Mouse (Mus musculus) kidney, postnatal 10 days (tissue): ENCODE data around the gene Ikzf2.

Source experiments
- DNase-seq: peaks from one replicate; pipeline ENCODE4 v3.0.0; 2021; ENCODE audit warnings: mixed read lengths

Gene Ikzf2

DNA sequence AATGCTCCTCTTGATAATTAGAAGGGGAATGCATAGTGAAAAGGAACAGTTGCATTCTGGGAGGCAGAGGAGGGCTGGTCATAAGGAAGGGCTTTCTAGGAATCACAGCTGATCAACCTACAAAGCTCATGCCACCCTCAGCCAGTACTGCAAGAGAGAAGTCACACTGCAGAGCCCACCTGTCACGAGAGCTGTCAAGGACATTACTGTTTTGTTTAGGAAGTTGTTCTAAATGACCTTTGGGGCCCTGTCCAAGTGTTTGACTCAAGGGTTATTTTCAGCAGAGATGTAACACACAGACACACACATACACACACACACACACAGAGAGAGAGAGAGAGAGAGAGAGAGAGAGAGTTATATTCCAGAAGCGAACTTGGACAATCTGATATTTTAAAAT lies 27.3 kb downstream of the Ikzf2 start:
- DNase-seq, result no peak

DNA sequence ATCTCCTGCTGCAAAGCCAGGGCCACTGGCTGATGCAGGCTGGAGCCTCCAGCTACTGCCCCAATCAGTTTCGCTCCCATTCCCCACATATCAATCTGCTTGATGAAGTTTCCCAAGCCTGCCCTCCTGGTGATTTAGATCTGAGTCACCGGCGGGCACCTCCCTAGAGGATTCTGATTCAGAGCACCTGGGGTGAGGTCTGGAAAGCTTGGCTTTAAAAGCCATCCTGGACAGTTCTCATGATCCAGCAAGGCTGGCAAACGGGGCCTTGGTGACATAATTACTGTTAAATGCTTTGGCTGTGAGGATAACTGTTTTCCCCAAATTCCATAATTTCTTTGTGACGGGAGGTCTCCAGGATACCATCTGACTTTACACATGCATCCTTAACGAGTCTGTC lies 29.0 kb downstream of the Ikzf2 start:
- no peak for DNase-seq

DNA sequence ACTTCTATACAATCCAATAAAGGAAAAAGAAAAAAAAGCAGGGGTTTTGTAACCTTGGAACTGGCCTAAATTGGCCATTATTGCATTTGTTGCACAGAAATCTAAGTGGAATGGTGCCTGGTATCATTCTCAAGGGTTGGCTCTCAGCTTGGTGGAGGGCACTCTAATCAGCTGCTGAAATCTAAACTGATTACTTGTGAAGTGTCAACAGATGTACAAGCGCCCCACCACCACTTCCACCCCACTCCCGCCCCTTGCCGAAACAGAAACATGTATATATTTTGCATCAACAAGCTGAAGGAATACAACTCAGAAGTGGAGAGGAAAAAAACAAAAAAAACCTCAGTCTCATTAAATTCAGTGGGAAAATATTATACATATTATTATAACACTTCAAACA lies 29.6 kb downstream of the Ikzf2 start:
- DNase-seq, result no peak

DNA sequence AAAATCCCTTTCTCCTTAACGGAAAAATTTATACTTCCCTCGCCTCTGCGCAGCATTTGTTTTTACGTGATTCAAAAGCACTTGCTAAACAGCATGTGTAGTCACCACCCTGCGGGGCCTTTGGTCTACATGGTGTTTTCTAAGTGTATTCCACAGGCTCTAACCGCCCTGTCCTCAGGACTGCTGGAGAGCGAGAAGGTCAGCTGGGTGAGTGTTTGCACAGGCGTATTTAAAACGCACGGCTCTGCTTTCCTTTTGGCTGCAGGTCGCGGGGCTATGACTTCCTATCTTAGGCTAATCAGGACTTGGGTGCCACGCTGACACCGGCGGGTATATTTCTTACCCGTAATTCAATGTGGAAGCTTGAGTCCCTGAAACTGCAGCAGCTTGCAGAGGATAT lies 30.1 kb downstream of the Ikzf2 start:
- DNase-seq, result no peak

DNA sequence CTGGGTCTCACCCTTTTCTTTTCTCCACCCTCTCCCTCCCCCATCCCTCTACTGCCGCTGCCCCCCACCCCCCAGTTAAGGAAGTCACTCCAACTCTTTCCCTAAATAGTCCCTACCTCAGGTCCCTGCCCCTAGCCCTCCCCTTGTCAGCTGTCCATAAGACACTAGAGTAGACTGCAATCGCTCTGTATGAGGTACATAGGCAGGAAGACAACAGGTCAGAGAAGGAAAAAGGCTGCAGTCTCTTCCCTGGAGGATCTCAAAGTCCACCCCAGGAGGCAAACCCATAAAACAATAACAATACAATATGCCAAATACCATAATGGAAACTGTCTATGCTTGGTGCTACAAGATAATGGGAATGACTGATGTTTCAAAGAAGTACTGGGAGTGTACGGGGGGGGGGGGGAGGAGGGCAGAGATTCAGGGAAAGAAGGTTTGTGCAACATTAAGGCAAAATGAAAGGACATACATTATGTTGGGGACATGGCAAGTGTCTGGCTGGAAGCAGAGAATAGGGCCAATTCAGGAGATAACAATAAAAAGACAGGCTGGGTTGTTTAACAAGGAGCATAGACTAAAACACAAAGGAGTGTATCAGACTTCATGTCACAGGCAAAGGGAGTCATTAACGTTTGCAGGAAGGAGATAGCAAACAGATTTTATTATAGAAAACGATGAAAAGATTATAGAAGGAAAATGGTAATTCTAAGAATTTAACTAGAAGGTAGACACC lies 30.8 kb downstream of the Ikzf2 start:
- DNase-seq, result no peak

DNA sequence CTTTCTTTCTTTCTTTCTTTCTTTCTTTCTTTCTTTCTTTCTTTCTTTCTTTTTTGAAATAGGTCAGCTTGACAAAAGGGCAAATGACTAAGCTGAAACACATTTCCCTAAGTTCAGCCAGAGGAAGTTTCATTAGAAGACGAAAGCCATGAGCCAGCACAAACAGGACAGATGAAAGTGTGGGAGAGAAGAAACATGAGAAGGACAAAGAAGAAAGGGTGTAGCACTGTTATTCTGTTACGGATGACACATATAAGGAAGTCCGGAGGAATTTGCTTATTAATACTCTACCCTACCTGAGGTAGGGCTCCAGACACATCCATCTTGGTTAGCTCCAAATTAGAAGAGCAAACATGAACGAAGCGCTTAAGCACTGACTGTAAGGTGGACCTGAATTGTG lies 31.7 kb downstream of the Ikzf2 start:
- DNase-seq, result no peak

DNA sequence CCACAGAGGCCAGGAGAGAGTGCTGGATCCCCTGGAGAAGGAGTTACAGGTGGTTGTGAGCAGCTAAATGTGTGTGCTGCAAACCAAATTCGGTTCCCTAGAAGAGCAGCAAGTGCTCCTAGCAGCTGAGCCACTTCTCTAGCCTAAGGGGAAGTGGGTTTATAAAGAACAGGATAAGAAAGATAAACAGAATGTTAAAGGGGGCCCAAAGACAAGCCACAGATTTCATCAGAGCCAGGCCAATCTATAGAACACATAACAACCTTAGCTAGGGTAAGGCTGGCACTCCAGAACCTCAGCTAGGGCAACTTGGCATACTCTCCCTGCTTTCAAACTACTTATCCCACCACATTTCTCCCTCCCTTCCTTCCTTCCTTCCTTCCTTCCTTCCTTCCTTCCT lies 32.1 kb downstream of the Ikzf2 start:
- DNase-seq, result no peak

DNA sequence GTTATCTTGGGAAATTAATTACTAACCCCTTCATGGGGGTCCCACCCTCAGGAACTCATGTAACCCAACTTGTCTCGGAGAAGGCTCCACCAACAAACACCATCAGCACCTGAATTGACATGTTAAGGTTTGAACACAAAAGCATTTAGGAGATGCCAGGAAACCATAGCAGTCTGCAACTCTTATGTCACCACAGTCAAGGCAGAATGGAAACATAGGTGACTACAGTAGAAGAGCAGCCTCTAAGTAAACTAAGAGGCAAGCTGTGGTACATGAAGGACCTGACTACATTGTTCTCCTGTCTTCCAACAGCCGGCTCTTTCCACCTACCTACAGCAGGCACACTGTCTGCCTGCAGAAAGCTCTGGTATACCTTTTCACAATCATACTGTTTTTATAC lies 33.6 kb downstream of the Ikzf2 start:
- DNase-seq, result no peak

DNA sequence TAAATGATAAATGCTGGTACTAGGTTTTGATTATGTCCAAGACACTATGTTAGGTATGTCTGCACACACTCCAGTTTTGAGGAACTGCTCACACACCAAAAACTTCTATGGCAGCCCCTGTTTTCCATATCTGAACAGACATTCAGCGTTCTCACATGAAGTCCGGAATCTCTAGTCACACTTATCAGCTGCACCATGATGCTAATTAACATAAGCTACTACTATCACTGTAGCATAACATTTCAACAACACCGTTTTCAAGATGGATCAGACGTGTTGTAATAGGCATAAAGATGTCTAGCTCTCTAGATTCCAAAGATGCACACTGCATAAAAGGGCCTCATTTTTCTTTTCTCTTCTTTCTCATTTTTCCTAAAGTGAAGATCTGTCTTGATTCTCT lies 43.9 kb downstream of the Ikzf2 start:
- DNase-seq, result no peak

DNA sequence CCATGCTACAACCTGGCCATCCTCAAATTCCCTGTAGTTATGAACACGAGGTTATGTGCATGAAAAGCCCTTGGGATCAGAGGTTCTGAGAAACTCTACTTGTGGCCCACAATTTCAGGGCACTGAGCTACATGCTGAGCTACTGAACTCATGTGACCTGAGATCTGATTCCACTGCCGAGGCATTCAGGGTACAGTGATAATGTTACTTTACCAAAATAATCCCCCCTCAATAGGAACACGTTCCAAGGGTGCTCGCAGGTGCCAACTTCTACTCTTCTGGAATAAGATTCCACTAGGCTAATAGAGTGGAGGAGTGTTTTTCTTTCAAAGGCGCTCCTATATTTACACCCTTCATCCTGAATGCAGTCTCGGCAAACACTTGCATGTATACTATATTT lies 45.1 kb downstream of the Ikzf2 start:
- no peak for DNase-seq

DNA sequence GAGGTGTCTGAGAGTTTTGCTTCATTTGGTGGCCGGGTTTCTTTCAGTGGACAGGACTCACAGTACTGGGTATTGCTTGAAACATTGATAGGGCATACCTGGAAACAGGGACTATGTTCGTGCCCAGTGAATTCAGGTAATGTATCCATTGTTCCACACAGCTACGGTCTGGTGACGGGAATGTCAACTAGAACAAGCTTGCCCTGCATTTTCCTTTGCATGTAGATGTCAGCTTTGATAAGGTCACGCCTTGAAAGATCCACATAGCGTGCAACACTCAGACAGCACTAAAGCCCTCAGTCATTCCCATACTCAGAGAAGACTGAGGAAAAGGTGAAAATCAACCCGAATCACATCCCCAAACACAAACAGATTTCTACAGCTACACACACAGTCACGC lies 48.7 kb downstream of the Ikzf2 start:
- no peak for DNase-seq

DNA sequence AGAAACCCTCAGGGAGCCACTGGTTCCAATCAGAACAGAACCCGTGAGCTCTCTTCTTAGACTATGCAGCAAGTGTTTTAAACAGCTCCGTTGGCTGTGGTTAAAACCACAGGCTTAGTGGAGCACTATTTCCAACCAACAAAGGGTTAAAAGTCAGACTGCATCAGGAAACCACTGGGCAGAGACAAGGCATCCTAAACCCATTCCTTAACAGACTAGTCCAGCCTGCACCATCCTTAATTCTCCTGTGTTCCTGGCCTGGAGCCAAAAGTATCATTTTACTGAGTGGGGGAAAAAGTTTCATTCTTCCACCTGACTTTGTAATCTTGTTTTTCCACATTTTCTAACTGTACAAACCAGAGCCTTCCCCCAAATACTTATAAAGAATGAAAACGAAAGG lies 49.1 kb downstream of the Ikzf2 start:
- no peak for DNase-seq

DNA sequence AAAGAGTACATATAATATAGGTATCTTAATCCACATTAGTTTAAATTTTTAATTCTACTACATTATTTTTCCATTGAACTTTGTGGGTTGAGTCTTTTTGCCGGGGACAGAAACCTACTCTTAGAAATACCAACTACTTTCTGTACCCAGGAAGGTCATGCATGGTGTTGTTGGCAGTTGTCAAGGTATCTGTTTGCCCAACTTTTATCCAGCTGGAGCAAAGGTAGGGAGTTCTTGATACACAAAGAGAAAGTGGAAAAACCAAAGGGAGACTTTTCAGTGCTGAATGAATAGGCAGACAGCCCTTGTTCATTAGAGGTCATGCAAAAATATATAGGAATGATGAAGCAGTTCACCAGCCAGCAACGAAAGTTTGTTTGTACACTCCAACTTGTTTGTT lies 52.8 kb downstream of the Ikzf2 start:
- no peak for DNase-seq

DNA sequence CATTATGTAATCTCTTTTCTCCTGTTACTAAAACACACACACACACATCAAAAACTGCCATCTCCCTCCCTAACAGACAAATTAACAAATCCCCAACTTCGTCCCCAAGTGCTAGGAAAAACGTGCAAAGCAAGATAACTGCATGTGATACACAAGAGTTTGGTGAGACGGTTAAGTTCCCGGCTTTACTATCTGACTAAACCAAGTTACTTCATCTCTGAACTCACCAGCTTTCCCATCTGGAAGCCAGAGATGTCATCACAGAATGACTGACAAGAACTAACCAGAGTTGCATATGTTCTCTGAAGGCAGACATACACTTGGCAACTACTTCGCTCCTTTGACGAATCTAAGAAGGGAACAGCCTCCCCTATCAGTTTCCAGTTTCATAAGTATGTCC lies 56.5 kb downstream of the Ikzf2 start:
- no peak for DNase-seq

DNA sequence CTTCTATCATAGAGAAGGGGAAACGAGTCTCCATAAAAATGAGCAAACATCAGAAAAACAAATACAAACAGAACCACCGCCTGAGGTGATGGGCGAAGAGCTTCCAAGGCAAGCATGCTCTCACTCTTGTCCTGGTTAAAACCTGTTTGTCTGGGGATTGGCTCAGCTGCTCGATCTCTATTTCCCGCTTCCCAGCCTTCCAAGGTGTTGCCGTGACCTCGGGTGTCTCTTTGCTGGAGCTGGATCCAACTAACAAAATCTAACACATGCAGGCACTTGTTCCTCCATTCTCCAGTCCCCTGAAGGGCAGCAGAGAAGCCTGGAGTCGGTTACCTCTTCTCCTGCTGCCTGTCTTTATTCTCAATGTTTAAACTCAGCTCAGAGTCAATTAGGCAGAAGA lies 57.5 kb downstream of the Ikzf2 start:
- DNase-seq, result no peak

DNA sequence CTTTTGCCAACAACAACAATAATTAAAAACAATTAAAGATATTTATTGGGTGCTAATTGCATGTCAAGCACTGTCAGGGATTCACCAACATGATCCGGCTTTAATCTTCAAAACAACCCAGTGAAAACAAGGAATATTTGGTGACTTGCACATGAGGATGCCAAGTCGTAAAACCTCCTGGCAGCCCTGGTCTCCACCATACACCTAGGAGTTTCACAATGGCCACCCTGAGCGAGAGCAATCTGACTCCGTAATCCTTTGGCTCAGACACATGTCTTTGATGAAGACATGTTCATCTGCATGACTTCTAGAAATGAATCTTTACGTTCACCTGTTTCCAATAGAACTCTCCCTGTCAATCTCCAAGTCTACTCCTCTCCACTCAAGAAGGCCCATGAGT lies 75.0 kb downstream of the Ikzf2 start:
- no peak for DNase-seq

DNA sequence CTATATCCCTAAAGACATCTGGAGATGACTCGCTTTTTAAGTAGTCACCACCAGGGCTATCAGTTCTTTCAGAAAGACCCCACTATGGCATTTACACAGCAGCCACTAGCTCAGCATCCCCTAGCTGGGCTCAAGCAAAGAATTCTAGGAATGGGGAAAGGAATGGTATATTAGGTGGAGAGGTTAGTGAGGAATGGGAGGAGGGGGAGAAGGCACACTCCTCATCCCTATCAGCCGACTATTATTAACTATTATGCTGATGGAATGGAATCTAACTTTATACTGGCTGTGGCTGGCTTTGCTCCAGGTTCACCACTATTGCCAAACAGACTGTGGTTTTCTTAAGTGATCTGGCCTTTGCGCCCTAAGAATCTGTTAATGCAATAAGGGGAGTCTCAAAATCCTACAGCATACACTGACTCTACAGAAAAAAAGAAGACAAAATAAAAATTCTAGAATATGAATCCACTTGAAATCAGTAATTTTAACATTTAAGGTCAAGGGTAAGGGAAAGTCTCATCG lies 75.8 kb downstream of the Ikzf2 start:
- peak; percentile 33 for DNase-seq

DNA sequence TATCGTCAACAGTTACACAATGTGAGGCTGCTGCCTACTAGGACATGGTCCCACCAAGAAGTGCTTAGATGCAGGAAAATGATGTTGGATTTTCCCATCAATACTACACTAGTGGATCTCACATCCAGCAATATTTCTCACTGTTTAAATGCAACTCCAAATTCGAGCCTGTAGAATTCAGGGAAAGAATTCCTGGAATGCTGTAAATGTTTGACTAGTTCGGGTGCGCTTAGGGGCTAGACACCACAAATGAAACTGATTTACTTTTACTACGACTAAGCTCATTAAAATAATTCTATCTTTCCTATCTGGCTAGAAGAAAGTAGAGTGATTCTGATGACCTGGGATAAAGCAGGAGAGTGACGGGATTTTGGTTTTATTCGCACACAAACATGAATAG lies 76.3 kb downstream of the Ikzf2 start:
- DNase-seq, result no peak

DNA sequence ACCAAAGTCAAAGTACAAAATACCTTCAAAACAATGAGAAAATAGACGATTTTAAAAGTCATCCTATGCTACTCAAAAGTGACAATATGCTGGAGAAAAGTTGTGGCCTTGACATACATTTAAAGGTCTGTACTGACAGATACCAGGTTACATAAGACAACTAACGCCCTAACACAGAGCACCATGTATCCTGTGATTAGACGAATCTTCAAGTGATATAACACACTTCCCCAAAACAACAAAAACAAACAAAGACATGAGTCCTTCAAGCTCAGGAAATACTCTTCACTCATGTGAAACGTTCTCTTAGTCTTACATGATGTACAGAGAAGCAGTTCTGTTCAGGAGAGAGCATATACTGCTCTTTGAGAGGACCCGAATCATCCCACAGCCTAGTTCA lies 78.2 kb downstream of the Ikzf2 start:
- no peak for DNase-seq

DNA sequence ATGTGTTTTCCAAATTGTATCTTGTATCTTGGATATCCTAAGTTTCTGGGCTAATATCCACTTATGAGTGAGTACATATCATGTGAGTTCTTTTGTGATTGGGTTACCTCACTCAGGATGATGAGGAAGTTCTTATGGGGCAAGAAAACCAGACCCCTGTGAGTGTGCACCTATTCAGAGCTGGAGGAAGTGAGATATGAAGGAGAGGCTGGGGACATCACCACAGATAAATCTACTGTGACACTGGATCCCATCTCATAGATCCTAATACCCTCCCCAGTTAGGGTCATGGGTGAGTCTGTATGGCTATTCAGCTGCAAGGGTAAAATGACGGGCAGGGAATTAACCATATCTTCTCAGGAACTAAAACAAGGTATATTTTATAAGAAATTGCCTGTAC lies 80.2 kb downstream of the Ikzf2 start:
- DNase-seq, result no peak

DNA sequence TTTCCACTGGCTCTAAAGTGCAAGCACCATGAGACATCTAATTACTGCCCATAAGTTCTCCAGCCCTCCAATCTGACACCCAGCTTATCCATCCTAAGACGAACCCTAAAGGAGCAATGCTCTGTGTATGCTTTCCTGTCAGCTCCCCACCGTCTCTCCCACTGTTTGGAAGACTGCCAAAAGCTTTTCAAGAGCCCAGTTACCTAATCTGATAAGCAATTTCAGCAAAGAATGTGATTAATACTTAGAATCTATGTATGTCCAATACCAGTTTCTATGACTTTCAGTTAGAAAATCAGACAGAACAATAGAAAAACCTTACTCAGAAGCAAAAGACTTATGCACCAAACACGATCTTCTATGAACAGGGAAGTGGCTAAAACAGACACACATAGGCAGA lies 82.8 kb downstream of the Ikzf2 start:
- no peak for DNase-seq

DNA sequence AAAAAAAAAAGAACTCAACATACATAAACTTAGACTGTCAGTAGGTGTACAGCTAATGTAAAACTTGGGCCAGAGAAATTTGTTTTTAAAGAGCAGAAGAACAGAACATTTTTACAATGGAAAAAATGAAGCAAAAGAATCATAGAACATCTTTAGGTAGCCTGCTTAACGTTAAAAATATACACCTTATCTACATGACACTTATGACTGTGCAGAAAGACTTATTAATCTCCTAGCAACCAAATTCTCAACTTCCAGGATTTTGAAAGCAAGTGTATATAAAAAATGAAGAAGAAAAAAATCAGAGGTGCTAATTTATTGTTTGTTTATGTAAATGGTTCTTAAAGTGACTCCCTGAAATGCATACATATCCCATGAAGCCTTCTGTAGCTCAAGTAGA lies 86.1 kb downstream of the Ikzf2 start:
- no peak for DNase-seq

DNA sequence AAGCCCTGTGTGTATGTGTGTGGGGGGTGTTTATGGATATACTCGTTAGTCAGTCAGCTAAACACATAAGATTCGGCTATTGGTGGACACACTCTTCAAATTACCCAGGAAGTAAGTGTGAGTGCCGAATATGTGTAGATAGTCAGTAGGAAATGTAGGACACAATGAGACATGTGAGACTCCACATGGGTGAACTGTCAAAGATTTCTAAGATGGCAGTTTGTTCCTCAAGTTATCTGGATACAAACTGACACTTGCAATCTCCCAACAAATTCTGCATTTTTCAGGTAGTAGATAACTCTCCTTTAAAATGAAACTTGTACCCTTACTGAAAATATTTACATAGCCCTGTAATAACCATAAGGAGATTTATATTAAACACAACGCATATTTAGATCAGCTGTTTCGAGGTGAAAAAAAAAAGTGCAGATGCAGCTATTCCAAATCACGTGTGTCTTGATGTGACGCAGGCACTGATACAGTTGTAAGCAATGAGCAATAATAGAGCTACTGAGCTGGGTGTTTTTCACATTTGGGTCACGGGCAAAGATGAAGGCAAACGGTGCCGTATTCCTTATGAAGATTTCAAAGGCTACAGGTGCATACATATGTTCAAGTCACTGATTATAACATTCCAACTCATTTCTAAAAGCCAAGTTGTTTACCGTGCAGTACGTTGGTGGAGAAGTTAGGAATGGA lies 87.8 kb downstream of the Ikzf2 start:
- no peak for DNase-seq

DNA sequence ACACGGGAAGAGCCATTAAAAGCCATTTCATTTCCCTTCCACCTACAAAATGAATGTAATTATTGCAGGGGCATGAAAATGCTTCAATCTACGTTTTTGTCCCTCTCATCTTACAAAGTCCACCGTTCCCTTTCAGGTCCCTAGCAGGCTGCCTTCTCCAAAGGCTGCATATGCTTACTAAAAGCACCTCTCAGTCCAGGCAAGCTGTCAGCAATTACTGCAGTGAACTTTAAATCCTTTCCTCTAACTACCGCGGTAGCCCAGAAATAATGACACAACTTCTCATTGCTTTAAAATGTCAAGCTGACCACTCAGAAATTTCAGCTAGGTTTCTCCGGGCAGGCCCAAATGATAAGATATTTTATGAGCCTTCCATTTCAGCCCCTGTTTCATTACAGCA lies 95.2 kb downstream of the Ikzf2 start:
- no peak for DNase-seq

DNA sequence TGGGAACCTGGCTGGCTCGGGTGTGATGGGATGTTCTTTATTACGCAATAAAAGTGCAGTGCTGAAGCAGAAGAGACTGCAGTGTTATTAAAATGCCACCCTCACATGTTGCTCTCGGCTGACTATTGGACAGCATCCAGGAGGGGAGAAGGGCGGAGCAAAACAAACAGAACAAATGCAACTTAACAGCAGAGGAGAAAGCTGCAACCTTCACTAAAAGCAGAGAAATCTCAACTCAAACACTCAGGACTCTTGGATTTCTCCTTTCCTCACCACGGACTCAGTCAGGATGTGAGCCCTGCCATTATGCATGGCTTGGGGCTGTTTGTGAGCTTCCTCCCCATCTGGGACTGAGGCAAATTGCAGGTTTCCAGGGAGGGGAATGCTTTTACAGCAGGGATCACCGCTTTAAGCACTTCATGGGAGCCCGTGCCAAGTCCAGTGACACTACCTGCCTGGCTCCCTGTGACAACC lies 95.7 kb downstream of the Ikzf2 start:
- peak; percentile 34 for DNase-seq
